Mouse (Mus musculus) neural tube, embryonic 13.5 days (tissue): ENCODE data around the gene Cdh23. TPM values are rescaled to one million over a fixed set of nuclear protein-coding genes. Genes with fewer than 3 reads are reported as not detected.

Source experiments
- ATAC-seq: fragments of 200-750 bp; cut with Nextera tagmentation; 2 replicates; pipeline ENCODE4 v1.8.0; 2017; ENCODE audit warnings: low read depth, mild to moderate bottlenecking, moderate TSS enrichment, moderate library complexity
- H3K27ac ChIP-seq: fragments of 300-500 bp; sonication (generic); replicated peaks from 2 replicates; pipeline ENCODE4 v1.5.1; 2015; ENCODE audit warnings: moderate library complexity, mild to moderate bottlenecking, inconsistent platforms
- H3K27me3 ChIP-seq: fragments of 300-500 bp; sonication (generic); 2 replicates; pipeline ENCODE4 v1.6.1; 2015; ENCODE audit warnings: mild to moderate bottlenecking, inconsistent platforms
- H3K36me3 ChIP-seq: fragments of 300-500 bp; sonication (generic); 2 replicates; pipeline ENCODE4 v1.6.1; 2015; ENCODE audit warnings: mild to moderate bottlenecking, inconsistent platforms
- H3K4me1 ChIP-seq: fragments of 300-500 bp; sonication (generic); replicated peaks from 2 replicates; pipeline ENCODE4 v1.6.1; 2015; ENCODE audit warnings: inconsistent platforms
- H3K4me2 ChIP-seq: fragments of 300-500 bp; sonication (generic); 2 replicates; pipeline ENCODE4 v1.6.1; 2015; ENCODE audit warnings: inconsistent platforms, mild to moderate bottlenecking, moderate library complexity
- H3K4me3 ChIP-seq: fragments of 300-500 bp; sonication (generic); 2 replicates; pipeline ENCODE4 v1.5.1; 2015; ENCODE audit warnings: mild to moderate bottlenecking, inconsistent platforms
- H3K9ac ChIP-seq: fragments of 300-500 bp; sonication (generic); 2 replicates; pipeline ENCODE4 v1.6.1; 2015; ENCODE audit warnings: moderate library complexity, mild to moderate bottlenecking, inconsistent platforms
- H3K9me3 ChIP-seq: fragments of 300-500 bp; sonication (generic); 2 replicates; pipeline ENCODE4 v1.6.1; 2016; ENCODE audit warnings: inconsistent platforms
- WGBS: fragments of 180-500 bp; shearing (Covaris S2); methylation state at CpG from one replicate; pipeline ENCODE4 v1.1.7; 2015; 5-methylcytosine and 5-hydroxymethylcytosine counted together
- polyA plus RNA-seq: library from polyadenylated mRNA; unstranded; fragments of >200 nt; fragmentation: Nextera tagmentation; extraction: Ambion mirVana; gene quantifications from 2 replicates; pipeline ENCODE4 v1.2.1, GENCODE M21; 2015

Gene Cdh23
- polyA plus RNA-seq, 1 experiment from 2014 or later = 1.4 TPM

GRCm38 (mm10) chr10:60705134-60705533, 8.8 kb upstream of the Cdh23 start:
- no peak overlapping the region for H3K4me2 ChIP-seq
- no peaks in the 10 kb centered on the region for H3K27me3 ChIP-seq
- no peaks in the 10 kb centered on the region for H3K9me3 ChIP-seq
- H3K27ac ChIP-seq = no peak overlapping the region
- H3K4me1 ChIP-seq = no peaks in the 10 kb centered on the region
- WGBS = 65% methylated on average over 2 of the region's 2 CpGs
- H3K4me3 ChIP-seq = no peak overlapping the region
- H3K36me3 ChIP-seq = no peaks in the 10 kb centered on the region
- no peak for ATAC-seq
- H3K9ac ChIP-seq = no peak overlapping the region

DNA sequence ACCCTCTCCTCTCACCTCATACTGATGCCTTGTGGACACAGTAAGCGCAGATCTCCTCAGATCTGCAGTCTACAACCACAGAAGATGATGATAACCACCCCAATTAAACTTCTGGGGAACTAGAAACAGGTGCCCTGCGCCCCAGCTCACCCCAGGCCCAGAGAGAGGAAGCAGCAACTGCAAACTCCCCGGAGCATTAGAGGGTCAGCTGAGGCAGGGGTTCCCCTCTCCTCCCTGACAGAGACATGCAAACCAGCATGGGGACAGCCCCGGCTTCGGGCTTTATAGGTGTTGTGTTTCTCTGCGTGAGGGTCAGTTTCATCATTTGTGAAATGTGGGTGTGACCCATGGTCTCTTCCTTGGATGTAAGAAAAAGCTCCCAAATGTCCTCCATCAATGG, 1.5 kb upstream of the Cdh23 start:
- 80% methylated on average over 6 of the region's 6 CpGs for WGBS
- Histone ChIP-seq H3K4me1 (no peaks in the 10 kb centered on the region), H3K27ac (no peak overlapping the region), H3K4me3 (no peak overlapping the region), H3K9me3 (no peaks in the 10 kb centered on the region), H3K36me3 (no peaks in the 10 kb centered on the region), H3K9ac (no peak overlapping the region), H3K4me2 (no peak overlapping the region), H3K27me3 (peaks cover 10% of the 10 kb centered on the region; the same call in 1 of the 2 replicates)
- no peak for ATAC-seq

- no peaks in the 10 kb centered on the region for H3K36me3 ChIP-seq
- H3K4me2 ChIP-seq = no peak overlapping the region
- no peak overlapping the region for H3K4me3 ChIP-seq
- no peak overlapping the region for H3K9ac ChIP-seq
- H3K4me1 ChIP-seq = peaks cover 2% of the 10 kb centered on the region
- H3K9me3 ChIP-seq = no peaks in the 10 kb centered on the region
- no peak for ATAC-seq
- peaks cover 10% of the 10 kb centered on the region; the same call in 1 of the 2 replicates for H3K27me3 ChIP-seq
- H3K27ac ChIP-seq = no peak overlapping the region
- 15% methylated on average over 5 of the region's 5 CpGs for WGBS
Observed at GRCm38 (mm10) chr10:60696975-60697374, 685 bp upstream of the Cdh23 start.

- Histone ChIP-seq H3K4me3 (no peak overlapping the region), H3K27me3 (peaks cover 39% of the 10 kb centered on the region), H3K4me1 (peaks cover 16% of the 10 kb centered on the region), H3K9me3 (no peaks in the 10 kb centered on the region), H3K36me3 (no peaks in the 10 kb centered on the region), H3K27ac (peak overlapping the region; percentile 38; the same call in 1 of the 2 replicates), H3K4me2 (no peak overlapping the region), H3K9ac (no peak overlapping the region)
- WGBS = 50% methylated on average over 20 of the region's 20 CpGs
- ATAC-seq = peak; percentile 28; the same call in 1 of the 2 replicates
Observed at GRCm38 (mm10) chr10:60691671-60692390, 4.5 kb downstream of the Cdh23 start.

DNA sequence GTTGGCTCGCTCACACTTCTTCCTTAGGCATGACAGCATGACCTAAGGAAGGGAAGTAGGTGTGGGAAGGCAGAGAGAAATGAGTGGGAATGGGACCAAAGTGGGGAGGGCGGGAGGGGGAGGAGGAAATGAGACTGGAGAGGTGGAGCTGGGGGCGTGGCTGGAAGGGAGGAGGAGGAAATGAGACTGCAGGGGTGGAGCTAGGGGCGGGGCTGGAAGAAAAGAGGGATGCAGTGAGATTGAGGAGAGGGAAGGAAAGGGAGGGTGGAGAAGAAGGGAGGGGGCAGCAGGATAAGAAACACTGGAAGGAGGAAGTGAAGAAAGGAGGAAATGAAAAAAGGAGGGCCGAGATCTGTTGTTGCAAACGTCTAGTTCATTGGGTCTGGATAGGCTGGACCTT, 5.3 kb downstream of the Cdh23 start:
- Histone ChIP-seq H3K27me3 (peaks cover 45% of the 10 kb centered on the region), H3K9me3 (no peaks in the 10 kb centered on the region), H3K4me3 (no peak overlapping the region), H3K9ac (no peak overlapping the region), H3K4me2 (no peak overlapping the region), H3K36me3 (no peaks in the 10 kb centered on the region), H3K4me1 (peaks cover 25% of the 10 kb centered on the region), H3K27ac (0 out of 2 replicates have a peak overlapping the region, but pooled peaks have one; percentile 38)
- no peak for ATAC-seq
- 40% methylated on average over 6 of the region's 6 CpGs for WGBS

DNA sequence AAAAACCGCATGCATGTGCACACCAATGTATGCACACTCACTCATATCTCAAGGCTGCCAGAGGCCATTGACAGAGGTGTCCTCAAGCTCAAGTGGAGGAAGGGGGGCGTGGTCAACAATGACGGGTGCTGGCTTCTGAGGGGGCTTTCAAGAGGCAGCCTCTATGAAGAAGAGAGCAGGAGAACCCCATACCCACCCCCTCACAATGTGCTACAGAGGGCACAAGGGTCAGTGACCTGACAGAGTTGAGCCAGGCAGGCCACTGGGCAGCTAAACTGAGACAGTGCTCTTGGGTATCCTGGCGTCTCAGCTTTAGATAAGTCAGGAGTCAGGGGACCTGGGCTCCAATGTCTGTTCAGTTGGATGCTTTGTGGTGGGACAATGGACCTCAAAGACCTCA, 6.9 kb downstream of the Cdh23 start:
- Histone ChIP-seq H3K27ac (no peak overlapping the region), H3K9ac (no peak overlapping the region), H3K9me3 (no peaks in the 10 kb centered on the region), H3K27me3 (peaks cover 60% of the 10 kb centered on the region), H3K36me3 (no peaks in the 10 kb centered on the region), H3K4me3 (no peak overlapping the region), H3K4me1 (peaks cover 29% of the 10 kb centered on the region), H3K4me2 (no peak overlapping the region)
- no peak for ATAC-seq
- WGBS = 80% methylated on average over 4 of the region's 4 CpGs

GRCm38 (mm10) chr10:60687011-60687776, 9.1 kb downstream of the Cdh23 start:
- under 1% methylated on average over 75 of the region's 76 CpGs for WGBS
- H3K4me3 ChIP-seq = peak overlapping the region; percentile 60
- H3K9me3 ChIP-seq = no peaks in the 10 kb centered on the region
- H3K4me1 ChIP-seq = peaks cover 29% of the 10 kb centered on the region
- H3K27me3 ChIP-seq = peaks cover 80% of the 10 kb centered on the region
- H3K9ac ChIP-seq = peak overlapping the region; percentile 76
- no peak overlapping the region for H3K27ac ChIP-seq
- ATAC-seq = peak; percentile 85
- H3K36me3 ChIP-seq = no peaks in the 10 kb centered on the region
- peak overlapping the region; percentile 100 for H3K4me2 ChIP-seq

- no peak overlapping the region for H3K27ac ChIP-seq
- peak overlapping the region; percentile 60 for H3K4me3 ChIP-seq
- H3K4me1 ChIP-seq = peaks cover 23% of the 10 kb centered on the region
- H3K4me2 ChIP-seq = peak overlapping the region; percentile 100
- H3K9me3 ChIP-seq = no peaks in the 10 kb centered on the region
- H3K27me3 ChIP-seq = peaks cover 81% of the 10 kb centered on the region
- WGBS = under 1% methylated on average over 37 of the region's 37 CpGs
- H3K9ac ChIP-seq = peak overlapping the region; percentile 76
- no peak for ATAC-seq
- H3K36me3 ChIP-seq = no peaks in the 10 kb centered on the region
Observed at GRCm38 (mm10) chr10:60686641-60686975, 9.7 kb downstream of the Cdh23 start.

- WGBS = 7% methylated on average over 50 of the region's 50 CpGs
- peak overlapping the region; percentile 100 for H3K4me2 ChIP-seq
- H3K9ac ChIP-seq = peak overlapping the region; percentile 76; the same call in 1 of the 2 replicates
- H3K27ac ChIP-seq = no peak overlapping the region
- no peaks in the 10 kb centered on the region for H3K36me3 ChIP-seq
- peak overlapping the region; percentile 60 for H3K4me3 ChIP-seq
- H3K4me1 ChIP-seq = peaks cover 19% of the 10 kb centered on the region
- no peaks in the 10 kb centered on the region for H3K9me3 ChIP-seq
- peaks cover 81% of the 10 kb centered on the region for H3K27me3 ChIP-seq
- no peak for ATAC-seq
Observed at GRCm38 (mm10) chr10:60685764-60686640, 10.3 kb downstream of the Cdh23 start.

GRCm38 (mm10) chr10:60678926-60679325, 17.4 kb downstream of the Cdh23 start:
- Histone ChIP-seq H3K4me2 (no peak overlapping the region), H3K9ac (no peak overlapping the region), H3K27ac (no peak overlapping the region), H3K36me3 (no peaks in the 10 kb centered on the region), H3K4me3 (no peak overlapping the region), H3K9me3 (no peaks in the 10 kb centered on the region), H3K4me1 (no peaks in the 10 kb centered on the region), H3K27me3 (peaks cover 16% of the 10 kb centered on the region)
- ATAC-seq = no peak
- 84% methylated on average over 3 of the region's 3 CpGs for WGBS

GRCm38 (mm10) chr10:60677319-60677718, 19.0 kb downstream of the Cdh23 start:
- no peak for ATAC-seq
- Histone ChIP-seq H3K9ac (no peak overlapping the region), H3K27me3 (peaks cover 1% of the 10 kb centered on the region), H3K36me3 (no peaks in the 10 kb centered on the region), H3K9me3 (no peaks in the 10 kb centered on the region), H3K4me3 (no peak overlapping the region), H3K4me2 (no peak overlapping the region), H3K27ac (no peak overlapping the region), H3K4me1 (no peaks in the 10 kb centered on the region)
- 59% methylated on average over 4 of the region's 4 CpGs for WGBS

DNA sequence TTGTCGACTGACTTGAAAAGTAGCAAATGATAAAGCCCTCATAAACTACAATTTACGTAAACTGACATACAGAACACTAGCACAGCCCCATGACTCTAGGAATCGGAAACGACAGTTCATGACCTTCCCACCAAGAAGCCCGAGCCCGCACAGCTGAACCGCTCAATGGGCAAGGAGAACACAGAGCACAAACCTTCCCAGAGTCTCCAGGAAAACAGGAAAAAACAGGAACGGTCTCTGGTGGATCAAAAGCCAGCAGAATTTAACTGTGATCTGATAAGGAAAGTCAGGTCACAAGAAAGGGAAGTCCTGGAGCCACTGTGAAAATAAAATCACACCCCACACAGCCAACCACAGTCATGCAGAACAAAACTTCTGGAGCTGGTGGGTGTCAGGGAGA, 26.1 kb downstream of the Cdh23 start:
- Histone ChIP-seq H3K27ac (no peak overlapping the region), H3K36me3 (no peaks in the 10 kb centered on the region), H3K4me3 (no peak overlapping the region), H3K4me1 (no peaks in the 10 kb centered on the region), H3K9me3 (no peaks in the 10 kb centered on the region), H3K4me2 (no peak overlapping the region), H3K9ac (no peak overlapping the region), H3K27me3 (no peaks in the 10 kb centered on the region; the same call in 1 of the 2 replicates)
- no peak for ATAC-seq
- 78% methylated on average over 8 of the region's 8 CpGs for WGBS
